Mouse (Mus musculus): ENCODE results near the gene Actg1.
"Not testable (repeated sequence)": the region's sequence is repeated elsewhere in the genome, so short reads cannot be mapped to it uniquely, and the experiment has no call there.

Actg1 gene

GRCm38 (mm10) chr11:120360062-120360461, 11.7 kb upstream of the Actg1 start:
- peak; percentile 80 for DNase-seq

GRCm38 (mm10) chr11:120359391-120359790, 11.0 kb upstream of the Actg1 start:
- DNase-seq = no peak

GRCm38 (mm10) chr11:120357791-120358401, 9.6 kb upstream of the Actg1 start:
- peak; percentile 80 for DNase-seq

GRCm38 (mm10) chr11:120356900-120357299, 8.6 kb upstream of the Actg1 start:
- DNase-seq = no peak

GRCm38 (mm10) chr11:120356319-120356840, 8.0 kb upstream of the Actg1 start:
- DNase-seq = no peak

- peak; percentile 38 for DNase-seq
Observed at GRCm38 (mm10) chr11:120355277-120356039, 7.1 kb upstream of the Actg1 start.

GRCm38 (mm10) chr11:120354304-120355276, 6.2 kb upstream of the Actg1 start:
- no peak for DNase-seq

GRCm38 (mm10) chr11:120353500-120354303, 5.4 kb upstream of the Actg1 start:
- DNase-seq = peak; percentile 89

GRCm38 (mm10) chr11:120352571-120353290, 4.4 kb upstream of the Actg1 start:
- peak; percentile 71 for DNase-seq

GRCm38 (mm10) chr11:120352093-120352350, 3.7 kb upstream of the Actg1 start:
- DNase-seq = not testable (repeated sequence)

- DNase-seq = peak; percentile 37
Observed at GRCm38 (mm10) chr11:120351250-120352092, 3.1 kb upstream of the Actg1 start.

GRCm38 (mm10) chr11:120350711-120351110, 2.4 kb upstream of the Actg1 start:
- DNase-seq = peak; percentile 69

- peak; percentile 96 for DNase-seq
Observed at GRCm38 (mm10) chr11:120349986-120350702, 1.8 kb upstream of the Actg1 start.

GRCm38 (mm10) chr11:120349371-120349985, 1.1 kb upstream of the Actg1 start:
- peak; percentile 82 for DNase-seq

GRCm38 (mm10) chr11:120348684-120349370, 485 bp upstream of the Actg1 start:
- DNase-seq = no peak

GRCm38 (mm10) chr11:120347301-120347700, 1.0 kb downstream of the Actg1 start:
- no peak for DNase-seq

- DNase-seq = not testable (repeated sequence)
Observed at GRCm38 (mm10) chr11:120346383-120347034, 1.8 kb downstream of the Actg1 start.

- no peak for DNase-seq
Observed at GRCm38 (mm10) chr11:120345067-120345681, 3.2 kb downstream of the Actg1 start.

Data from kidney, postnatal 14 days (tissue).